Mouse (Mus musculus) kidney, postnatal 4 days (tissue): ENCODE results near the gene Supt5.
A peak's percentile ranks its signal among the peaks of the same experiment; 100 is the strongest.

ENCODE experiments used
- DNase-seq, 2 experiments: peaks; one replicate each; pipeline ENCODE4 v3.0.0; 2021; ENCODE audit warnings: mixed read lengths in 2 of 2

The Supt5 gene

DNA sequence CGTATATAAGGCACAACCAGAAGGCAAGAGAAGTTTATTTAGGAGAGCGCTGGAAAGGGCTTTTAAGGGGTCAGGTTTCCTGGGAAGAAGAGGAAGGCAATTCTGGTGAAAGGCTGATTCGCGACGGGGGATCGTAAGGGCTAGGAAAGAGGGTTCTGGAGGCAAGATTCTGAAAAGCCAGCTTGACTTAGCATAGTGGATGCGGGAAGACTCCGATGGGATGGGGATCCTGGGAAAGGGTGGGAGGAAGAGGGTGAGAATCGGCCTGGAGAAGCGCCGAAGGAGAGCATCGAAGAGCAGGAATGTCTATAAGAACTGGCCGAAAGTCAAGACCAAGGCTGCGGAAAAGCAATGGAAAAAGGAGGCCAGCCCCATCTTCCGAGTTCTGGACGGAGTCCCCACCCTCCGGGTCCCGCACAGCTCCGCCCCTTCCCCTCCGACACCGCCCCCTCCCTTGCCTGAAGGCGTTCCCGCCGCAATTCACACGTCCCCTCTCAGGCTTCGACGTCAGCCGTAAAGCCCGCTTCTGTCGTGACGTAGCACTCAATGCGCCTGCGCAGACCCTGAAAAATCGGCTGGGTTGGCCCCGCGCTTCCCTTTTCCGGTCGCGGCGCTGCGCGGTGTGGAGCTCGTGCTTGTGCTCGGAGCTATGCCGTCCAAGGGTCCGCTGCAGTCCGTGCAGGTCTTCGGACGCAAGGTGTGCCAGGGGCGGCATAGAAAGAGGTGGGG, 11.8 kb upstream of the Supt5 start, which contains the start of gene Rps16:
Gene Rps16, plus strand, starts transcription at position 498 of the 729 bp plus-strand sequence.
- DNase-seq = peak; percentile 99

DNA sequence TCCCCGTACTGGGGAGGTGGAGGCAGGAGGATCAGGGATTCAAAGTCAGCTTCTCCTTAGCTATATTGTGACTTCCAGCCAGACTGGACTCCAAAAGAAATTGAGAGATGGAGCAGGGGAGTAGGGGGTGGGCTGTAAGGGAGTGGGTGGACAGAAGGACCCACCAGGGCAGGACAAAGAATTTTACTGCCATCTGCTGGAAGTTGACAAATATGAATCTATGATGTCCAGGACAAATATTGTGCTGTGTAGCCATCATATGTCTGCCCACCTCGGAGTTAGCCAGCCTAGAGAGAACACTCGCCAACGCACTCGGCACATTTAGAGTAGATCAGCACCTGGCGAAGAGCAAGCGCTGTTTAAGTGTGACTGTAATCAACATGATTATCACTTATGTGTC, 10.1 kb upstream of the Supt5 start:
- no peak for DNase-seq

DNA sequence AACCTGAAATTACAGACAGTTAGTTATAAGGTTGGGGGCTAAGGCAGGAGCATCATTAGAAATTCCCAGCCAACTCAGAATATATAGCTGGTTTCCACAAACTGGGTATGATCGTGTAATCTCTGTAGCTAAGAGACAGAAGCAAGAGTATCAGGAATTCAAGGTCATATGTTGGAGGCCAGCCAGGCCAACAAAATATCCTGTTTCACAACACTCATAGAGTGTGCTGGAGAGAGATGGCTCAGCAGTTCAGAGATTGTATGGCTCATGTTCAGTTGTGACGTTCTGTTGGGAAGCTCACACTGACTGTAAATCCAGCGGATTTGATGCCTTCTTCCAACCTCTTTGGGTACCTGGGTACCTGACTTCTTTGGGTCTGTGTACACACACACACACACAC, 9.2 kb upstream of the Supt5 start:
- no peak for DNase-seq

DNA sequence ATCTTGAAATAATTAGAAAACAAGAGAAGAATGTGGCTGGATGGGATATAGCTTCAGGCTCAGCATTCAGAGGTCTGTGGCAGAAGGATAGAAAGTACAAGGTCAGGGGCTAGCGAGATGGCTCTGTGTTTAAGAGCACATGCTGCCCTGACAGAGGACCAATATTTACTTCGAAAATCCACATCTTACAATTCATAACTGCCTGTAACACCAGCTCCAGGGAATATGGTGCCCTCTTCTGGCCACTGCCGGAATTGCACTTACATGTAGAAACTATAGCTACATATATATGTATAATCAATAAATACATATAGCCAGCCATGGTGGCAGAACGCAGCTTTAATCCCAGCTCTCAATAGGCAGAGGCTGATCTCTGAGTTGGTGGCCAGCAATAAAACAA, 6.1 kb upstream of the Supt5 start:
- peak; percentile 78 to 82 for DNase-seq

DNA sequence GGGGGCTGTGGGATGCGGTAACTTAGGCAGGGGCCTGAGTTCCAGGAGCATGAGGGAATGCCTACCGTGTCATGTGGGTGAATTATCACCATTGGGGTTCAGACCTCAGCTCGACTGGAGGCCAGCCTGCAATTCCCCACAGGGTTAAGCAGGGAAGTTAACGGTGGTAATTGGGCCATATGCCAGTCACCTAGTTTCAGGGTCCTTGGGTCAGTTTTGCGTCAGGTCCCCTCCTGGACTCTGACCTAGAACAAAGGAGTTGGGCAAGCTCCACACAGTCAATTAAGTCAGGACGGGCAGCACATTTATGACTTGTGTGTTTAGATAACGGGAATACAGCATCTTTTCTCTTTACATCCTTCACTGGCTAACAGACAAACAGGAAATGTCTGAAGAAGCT, 2.8 kb upstream of the Supt5 start:
- DNase-seq = no peak

DNA sequence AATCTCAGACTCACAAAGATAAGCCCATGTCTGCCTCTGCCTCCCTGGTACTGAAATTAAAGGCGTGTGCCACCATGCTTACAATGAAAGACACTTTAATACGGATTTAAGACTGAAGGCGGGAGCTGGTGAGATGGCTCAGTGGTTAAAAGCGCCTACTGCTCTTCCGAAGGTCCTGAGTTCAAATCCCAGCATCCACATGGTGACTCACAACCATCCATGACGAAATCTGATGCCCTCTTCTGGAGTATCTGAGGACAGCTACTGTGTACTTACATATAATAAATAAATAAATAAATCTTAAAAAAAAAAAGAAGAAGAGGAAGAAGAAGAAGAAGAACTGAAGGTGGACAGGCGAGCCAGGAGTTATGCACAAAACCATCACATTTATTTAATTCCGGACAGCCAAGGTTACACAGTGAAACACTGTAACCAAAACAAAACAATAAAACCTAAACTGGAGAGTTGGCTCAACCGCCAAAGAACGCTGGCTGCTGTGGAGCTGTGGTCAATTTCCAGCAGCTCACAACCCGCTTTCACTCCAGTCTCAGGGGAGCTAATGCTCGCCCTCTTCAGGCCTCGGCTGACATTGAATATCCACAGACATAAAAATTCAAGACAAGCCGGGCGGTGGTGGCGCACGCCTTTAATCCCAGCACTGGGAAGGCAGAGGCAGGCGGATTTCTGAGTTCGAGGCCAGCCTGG, 819 bp upstream of the Supt5 start:
- peak; percentile 64 to 80 for DNase-seq

DNA sequence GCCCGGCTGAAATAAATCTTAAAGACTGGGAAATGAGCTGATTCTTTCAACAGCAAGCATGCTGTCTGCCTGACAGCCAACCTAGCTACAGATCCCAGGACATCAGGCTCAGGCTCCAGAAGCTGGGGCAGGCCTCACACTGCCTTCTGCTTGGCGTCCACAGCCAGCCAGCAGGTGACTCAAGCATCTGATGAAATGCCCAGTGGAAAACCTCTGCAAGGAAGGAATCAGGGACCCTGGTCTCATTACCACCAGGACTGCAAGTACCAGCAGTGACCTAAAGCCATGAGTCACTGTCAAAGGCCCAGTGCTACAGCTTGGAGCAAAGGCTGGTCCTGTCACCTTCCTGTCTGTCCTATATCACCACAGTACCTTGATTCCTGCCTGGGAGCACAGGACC, 3.1 kb downstream of the Supt5 start:
- DNase-seq = no peak

DNA sequence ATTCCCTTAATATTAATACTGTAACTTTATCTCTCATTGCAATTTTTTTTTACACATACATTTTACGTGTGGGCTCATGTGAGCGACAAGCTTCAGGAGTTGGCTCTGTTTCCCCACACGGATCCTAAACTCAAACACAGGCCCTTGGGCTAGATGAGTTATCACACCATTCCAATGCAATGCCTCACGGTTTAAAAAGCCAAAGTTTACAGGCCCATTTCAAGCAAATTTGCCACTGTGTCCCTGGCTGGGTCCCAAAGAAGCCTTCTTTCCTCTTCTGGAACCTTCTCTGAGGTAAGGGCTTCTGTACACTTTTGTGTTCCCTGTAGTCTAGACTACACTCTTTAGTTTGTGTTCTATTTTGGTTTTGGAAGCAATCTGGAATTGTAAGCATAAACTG, 4.0 kb downstream of the Supt5 start:
- DNase-seq = no peak

DNA sequence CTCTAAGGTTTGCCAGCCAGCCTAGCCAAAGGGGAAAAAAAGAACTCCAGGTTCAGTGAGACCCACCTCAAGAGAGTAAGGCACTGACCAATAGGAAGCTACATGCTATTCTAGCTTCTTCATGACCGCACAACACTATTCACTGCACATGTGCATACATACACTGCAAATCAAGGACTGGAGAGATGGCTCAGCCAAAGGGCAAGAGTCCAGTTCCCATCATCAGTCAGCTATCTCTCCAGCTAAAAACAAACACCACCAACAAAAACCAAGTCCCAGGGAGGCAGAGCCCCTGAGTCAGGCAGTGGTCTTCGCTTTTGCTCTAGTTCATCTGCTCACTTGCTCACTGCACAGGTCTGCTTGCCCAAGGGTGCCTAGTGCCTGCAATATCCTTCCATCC, 10.3 kb downstream of the Supt5 start:
- DNase-seq = no peak

DNA sequence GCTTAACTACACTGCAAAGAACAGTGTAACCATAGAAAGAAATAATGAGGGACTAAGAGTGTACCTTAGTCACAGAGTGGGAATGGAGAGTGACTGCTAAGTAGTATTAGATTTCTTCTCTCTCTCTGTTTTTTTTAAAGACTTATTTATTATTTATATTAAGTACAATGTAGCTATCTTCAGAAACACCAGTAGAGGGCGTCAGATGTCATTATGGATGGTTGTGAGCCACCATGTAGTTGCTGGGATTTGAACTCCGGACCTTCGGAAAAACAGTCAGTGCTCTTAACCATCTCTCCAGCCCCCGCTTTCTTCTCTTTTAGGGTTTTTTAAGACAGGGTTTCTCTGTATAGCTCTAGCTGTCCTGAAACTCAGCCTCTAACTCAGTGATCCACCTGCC, 12.1 kb downstream of the Supt5 start:
- no peak for DNase-seq

DNA sequence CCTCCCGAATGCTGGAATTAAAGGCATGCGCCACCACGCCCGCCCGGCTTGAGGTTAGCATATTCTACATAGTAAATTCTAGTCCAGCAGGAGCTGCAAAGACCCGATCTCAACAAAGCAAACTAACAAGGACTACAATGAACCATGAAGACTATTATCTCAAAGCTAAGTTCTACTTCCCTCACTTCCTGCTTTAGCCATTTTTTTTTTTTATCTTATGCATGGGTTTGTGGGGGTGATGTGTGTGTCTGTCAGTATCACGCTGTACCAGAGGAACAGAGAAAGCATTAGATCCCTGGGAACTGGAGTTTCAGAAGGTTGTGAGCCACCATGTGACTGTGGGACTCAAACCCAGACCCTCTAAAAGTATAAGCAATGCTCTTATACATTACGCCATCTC, 13.3 kb downstream of the Supt5 start:
- no peak for DNase-seq

DNA sequence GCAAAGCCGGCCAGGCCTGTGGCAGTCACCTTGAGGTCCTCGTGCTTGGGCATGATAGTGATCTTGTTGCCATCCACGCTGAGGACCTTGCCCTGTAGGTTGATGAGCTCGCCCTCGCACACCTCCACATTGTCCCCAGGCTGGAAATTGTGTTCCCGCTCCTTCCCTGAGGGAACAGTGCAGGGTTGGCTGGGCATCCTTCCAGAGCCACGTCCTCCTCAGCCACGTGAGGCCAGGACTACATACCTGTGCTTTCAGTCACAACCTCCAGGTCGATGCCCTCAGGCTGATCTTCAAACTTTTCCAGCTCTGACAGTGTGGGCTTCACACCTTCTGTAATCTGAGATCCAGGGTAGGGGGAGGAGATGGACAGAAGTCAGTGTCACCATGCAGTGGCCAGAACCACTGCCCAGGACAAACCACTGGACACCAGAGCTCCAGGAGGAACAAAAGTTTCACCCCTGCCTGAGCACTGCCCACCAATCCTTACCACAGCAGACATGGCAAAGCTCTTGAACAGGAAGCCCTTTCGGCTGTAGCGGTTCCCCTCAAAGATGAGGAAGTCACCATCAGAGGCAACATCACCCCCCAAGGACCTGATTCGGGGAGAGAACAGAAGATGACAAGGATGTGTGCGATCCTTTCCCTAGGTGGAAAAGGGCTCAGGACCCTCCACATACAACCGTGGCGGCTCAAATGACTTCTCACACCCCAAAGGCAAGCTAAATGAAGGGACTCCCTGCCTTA, 16.4 kb downstream of the Supt5 start:
- no peak for DNase-seq

DNA sequence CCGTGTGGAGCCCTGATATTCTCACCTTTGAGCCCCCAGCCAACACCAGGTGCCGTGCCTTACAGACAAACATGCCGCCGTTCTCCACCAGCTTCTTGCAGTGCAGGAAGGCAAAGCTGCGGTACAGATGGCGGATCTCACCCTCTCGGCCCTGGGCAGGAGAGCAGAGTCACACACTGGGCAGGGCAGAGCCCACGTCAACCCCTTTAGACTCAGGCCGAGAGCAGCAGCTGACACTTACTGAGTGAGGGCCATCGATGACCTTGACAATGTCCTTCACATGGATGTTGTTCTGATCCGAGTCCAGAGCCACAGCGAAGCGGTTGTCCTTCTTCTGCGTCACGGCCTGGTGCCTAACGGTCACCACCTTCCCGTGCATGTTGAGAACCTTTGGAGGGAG, 19.8 kb downstream of the Supt5 start:
- no peak for DNase-seq

DNA sequence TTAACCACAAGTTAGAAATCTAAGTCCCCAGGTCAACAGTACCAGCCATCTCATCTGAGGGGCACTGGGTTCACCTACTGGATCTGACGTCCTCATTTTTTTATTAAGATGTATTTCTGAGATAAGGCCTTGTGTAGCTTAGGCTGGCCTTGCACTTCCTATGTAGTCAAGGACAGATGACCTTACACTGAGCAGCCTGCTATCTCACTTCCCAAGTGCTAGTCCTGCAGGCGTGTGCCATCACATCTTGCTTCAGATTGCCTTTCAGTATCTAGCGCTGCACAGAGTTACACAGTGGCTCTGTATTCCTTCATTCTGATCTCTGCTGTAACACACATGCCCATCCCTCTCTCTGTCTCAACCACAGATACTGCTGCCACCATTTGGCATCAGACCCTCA, 20.5 kb downstream of the Supt5 start:
- no peak for DNase-seq

DNA sequence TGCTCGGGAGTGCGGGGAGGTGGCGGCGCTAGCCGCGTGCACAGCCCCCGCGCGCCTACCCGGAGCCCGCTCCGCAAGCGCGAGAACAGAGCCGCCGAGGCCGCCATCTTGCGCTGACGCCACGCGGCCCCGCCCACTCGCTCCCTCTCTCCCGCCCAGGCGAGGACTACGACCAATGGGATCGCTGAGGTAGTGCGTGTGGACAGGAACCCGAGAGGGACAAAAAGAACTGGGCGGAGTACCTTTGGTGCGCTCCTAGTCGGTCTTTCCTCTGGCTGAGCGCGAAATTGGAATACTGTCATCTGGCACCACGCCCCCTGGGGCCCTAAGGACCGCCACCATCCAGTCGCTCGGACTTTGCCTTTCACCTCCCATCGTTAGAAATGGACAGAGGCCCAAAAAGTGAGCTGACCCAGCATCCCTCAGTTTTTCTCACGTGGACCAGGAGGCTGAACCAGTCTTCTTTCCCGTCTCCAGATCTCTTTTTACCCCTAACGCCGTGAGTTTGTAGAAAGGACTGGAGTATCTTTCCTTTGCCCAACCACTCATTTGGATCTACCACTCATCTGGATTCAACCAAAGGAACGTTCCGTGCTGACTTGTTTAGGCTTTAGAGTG, 26.5 kb downstream of the Supt5 start, which contains the start of gene Timm50:
Gene Timm50, minus strand, starts transcription at position 147 of the 618 bp plus-strand sequence.
- DNase-seq = peak; percentile 99

DNA sequence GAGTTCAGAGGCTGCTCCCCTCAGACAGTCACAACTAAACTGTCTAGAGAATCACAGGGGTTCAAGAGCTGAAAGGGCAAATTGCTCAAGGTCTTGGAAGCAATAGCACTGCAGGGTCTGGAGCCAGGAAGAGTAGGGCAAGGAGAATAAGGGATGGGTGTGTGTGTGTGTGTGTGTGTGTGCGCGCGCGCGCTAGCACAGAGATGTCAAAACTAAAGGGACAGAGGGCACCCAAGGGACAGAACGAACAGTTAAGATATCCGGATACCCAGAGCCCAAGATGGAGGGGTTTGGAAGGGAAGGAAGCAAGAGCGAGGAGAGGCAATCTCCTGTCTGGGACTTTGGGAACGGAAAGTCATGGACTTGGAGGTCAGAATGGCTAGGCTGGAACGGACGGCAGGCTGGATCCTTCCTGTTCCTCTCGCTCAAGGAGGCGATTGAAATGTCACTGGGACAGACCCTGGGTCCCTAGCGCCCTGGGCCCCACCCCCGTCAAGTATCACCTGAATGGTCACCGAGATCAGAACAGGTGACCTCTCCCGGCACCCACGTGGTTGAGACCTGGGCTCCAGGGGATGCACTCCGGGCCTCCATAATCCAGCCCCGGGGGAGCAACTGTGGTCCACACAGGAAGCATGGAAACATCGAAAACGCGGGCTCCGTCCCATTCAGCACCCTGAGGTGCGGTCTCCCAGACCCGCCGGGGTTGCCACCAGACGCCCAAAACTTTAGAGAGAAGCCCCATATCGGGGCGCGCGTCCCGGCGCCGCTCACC, 27.2 kb downstream of the Supt5 start:
- no peak for DNase-seq

DNA sequence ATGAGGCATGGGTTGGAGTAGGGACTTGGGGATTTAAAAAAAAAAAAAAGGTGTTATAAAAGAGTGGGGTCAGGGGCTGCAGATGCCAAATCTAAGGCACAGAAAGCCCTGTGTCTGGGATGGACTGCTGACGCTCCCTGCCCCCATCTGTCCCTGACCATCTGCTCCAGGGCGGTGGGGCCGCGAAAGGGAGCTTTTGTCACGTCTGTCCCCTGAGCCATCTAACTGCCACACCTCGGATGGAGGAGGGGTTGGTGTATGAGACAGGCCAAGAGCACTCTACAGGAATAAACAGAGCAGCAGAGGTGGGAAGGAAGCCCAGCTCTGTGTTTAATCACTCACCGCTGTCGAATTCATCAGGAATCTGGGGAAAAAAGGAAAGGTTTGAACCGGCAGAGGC, 28.8 kb downstream of the Supt5 start:
- no peak for DNase-seq

DNA sequence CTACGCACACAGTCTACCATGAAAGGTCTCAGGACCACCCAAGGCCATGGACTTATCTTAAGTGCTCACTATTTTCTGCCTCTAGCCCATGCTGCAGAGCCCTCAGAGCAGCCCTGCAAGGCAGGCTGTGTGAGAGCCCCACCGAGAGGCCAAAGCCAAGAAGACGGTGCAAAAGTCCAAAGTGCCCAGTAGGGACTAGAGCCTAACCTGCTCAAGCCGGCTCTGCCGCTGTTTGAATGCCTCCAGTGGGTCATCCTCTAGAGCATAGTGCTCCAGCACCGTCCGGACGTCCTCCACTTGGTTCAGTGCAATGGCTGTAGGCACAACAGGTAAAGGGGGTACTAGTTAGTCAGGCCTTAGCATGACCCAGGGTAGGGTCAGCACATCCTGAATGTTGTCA, 32.3 kb downstream of the Supt5 start:
- DNase-seq = peak in 1 of 2 experiments; percentile 41

DNA sequence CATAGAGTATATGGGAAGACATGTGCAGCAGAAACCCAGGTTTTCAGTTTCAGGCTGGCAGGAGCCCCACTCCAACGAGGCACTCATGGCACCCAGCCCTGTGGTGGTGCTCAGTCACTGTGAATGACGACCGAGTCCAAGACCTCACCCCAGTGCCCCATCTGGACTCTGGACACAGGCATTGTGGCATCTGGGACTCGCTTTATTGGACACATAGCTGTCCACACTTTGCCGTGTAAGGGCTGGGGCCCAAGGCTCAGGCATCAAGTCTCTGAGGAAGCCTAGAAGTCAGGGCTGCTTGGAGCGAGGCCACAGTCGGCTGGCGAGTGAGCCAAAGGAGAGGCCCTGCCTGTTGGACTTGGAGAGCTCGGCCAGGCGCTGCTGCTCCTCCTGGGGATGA, 32.9 kb downstream of the Supt5 start:
- DNase-seq = no peak

DNA sequence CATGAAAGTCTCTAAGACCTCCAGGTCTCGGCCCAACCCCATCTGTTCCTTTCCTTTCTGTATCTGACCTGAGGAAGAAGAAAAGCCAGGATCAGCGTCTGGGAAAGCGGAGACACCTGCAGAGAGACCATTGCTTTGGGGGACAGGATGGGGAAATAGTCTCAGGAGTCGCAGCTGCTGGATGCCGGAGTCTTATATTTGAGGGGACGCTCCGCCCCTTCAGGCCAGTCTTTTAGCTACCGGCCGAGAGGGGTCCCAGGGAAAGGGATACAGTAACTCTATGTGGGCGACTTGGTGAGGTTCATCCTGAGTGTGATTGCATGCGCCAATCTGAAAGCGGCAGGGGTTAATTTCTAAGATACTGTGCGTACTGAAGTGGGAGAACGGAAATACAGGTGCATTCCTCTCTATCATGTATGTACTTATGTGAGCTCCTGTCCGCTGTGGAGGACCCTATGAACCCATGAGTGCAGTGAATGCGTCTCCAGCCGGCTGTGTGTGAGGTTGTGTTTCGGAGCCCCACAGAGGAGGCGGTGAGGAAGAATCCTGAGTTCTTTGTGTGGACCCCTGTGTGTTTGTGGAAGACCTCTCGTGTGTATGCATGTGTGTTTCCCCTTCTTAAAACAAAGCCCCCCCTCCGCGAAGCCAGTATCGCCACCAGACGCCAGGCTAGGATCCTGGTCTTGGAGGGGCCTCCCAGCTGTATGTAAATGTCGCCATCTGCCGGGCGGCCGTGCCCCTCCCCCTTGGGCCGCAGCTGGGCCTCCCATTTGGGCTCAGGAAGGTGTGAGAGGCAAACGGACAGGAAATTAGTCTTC, 36.7 kb downstream of the Supt5 start, which contains the start of gene Dll3:
Gene Dll3, minus strand, starts transcription at position 623 of the 818 bp plus-strand sequence.
- DNase-seq = peak; percentile 78 to 81

DNA sequence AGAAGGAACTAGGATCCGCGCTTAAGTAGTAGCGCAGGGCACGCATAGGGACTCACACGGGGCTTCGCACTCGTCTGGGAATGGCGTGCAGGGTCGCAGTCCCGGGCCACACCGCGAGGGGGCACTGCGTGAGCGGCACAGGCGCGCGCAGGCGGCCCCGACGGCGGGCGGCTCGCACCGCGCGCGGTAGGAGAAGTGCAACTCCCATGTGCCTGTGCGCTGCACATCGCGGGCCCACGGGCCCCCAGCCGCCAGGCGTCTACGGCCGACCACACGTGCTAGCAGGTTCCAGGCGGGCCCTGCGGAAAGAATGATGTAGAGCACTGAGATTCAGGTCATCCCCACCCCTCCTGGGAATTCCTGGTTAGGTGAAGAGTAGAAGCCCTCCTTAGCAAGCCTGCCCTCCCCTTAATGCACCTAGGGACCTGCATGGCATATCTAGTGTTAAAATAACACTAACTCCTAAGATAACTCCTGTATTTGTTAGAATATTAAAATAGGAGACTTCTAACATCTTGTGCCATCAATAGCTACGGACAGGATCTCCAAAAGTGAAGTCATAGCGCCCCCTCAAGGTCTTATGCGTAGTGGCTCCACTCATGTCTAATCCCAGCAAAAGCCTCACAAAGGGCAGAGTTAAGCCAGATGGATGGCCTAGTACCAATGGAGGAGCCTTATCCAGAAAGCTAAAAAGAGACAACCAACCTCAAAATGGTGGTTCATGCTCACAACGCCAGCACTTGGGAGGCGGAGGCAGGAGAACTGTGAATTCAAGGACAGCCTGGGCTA, 39.5 kb downstream of the Supt5 start:
- peak; percentile 61 to 72 for DNase-seq
